Mouse (Mus musculus): Measurements from ENCODE around the gene Gm42878.

- TF ChIP-seq TCF12 (IDR thresholded peaks at IDR 0.05; ENCODE audit: insufficient read depth, poor library complexity, severe bottlenecking): no peak
- TF ChIP-seq POLR2A (IDR thresholded peaks at IDR 0.05; ENCODE audit: insufficient read length, low read depth): no peak
- no peak for TF ChIP-seq E2F4 (IDR thresholded peaks at IDR 0.05; ENCODE audit: insufficient read depth)
- no peak for TF ChIP-seq USF1 (IDR thresholded peaks at IDR 0.05; ENCODE audit: low read depth)
- no peak for TF ChIP-seq TCF3 (IDR thresholded peaks at IDR 0.05; ENCODE audit: insufficient read length, low read depth)
- TF ChIP-seq MAX (IDR thresholded peaks at IDR 0.05; ENCODE audit: low read depth): no peak
- no peak for TF ChIP-seq MYOD1 (IDR thresholded peaks at IDR 0.05; ENCODE audit: control insufficient read depth in 1 of 3, insufficient read length in 2 of 3, low read depth in 2 of 3)
Measured at GRCm38 (mm10) chr5:121503231-121503630, 42.1 kb downstream of the Gm42878 start, which contains the start of gene Adam1b.

Measured in myocyte (in vitro differentiated cells).